Mouse (Mus musculus) CH12.LX (cell line): Measurements from ENCODE around the gene Plbd2. TPM values are rescaled to one million over a fixed set of nuclear protein-coding genes. Genes with fewer than 3 reads are reported as not detected.

ENCODE experiments used
- DNase-seq: peaks from one replicate; pipeline ENCODE4 v3.0.0-alpha.2; 2013; ENCODE audit errors: extremely low read depth
- H3K27ac ChIP-seq: 2 replicates; pipeline ENCODE4 v1.5.1; 2012; ENCODE audit warnings: low read depth, mild to moderate bottlenecking, control low read depth, moderate library complexity; ENCODE audit not compliant: insufficient read depth
- H3K27me3 ChIP-seq: replicated peaks from 2 replicates; pipeline ENCODE3; 2012; ENCODE audit warnings: inconsistent platforms
- H3K36me3 ChIP-seq, 2 experiments: replicated peaks in 1 of 2; 2 replicates each; pipeline versions ENCODE3 to v1.6.1; 2012; ENCODE audit warnings: inconsistent platforms in 1 of 2, low read length in 1 of 2, mild to moderate bottlenecking in 1 of 2, mixed read lengths in 1 of 2, moderate library complexity in 1 of 2; ENCODE audit not compliant: control insufficient read depth in 1 of 2, insufficient read depth in 1 of 2
- H3K4me1 ChIP-seq, 2 experiments: 2 replicates each; pipeline ENCODE4 v1.6.1; 2012; ENCODE audit warnings: inconsistent platforms in 1 of 2, moderate library complexity in 1 of 2; ENCODE audit not compliant: insufficient read depth in 2 of 2, control insufficient read depth in 1 of 2
- H3K4me2 ChIP-seq: 2 replicates; pipeline ENCODE4 v1.6.1; 2012; ENCODE audit warnings: low read depth, mild to moderate bottlenecking, control low read depth; ENCODE audit not compliant: poor library complexity, insufficient read depth, severe bottlenecking
- H3K4me3 ChIP-seq, 3 experiments: fragments of 150-350 bp in 1 of 3; sonication (generic) in 1 of 3; replicated peaks in 1 of 3; 2 replicates each; pipeline versions ENCODE3 to v1.5.1; 2011 to 2012; ENCODE audit warnings: low read depth in 2 of 3, low read length in 2 of 3, mild to moderate bottlenecking in 2 of 3, moderate library complexity in 2 of 3, control low read depth in 1 of 3, improper control_type of control experiment in 1 of 3, inconsistent platforms in 1 of 3, mixed read lengths in 1 of 3; ENCODE audit not compliant: poor library complexity in 1 of 3
- H3K79me2 ChIP-seq: replicated peaks from 2 replicates; pipeline ENCODE4 v1.6.1; 2012; ENCODE audit warnings: mild to moderate bottlenecking, moderate library complexity; ENCODE audit not compliant: control insufficient read depth, poor library complexity, insufficient read depth, severe bottlenecking; ENCODE audit errors: extremely low read depth
- H3K9ac ChIP-seq: 2 replicates; pipeline ENCODE4 v1.6.1; 2012; ENCODE audit warnings: low read depth, mild to moderate bottlenecking, control low read depth, moderate library complexity; ENCODE audit not compliant: insufficient read depth
- H3K9me3 ChIP-seq: replicated peaks from 2 replicates; pipeline ENCODE3; 2012; ENCODE audit warnings: low read length, inconsistent platforms, mixed read lengths
- BHLHE40 ChIP-seq: IDR thresholded peaks from 2 replicates; pipeline ENCODE4 v1.6.1; 2011; ENCODE audit warnings: mild to moderate bottlenecking, low read depth, low read length, improper control_type of control experiment
- CHD1 ChIP-seq: IDR thresholded peaks from 2 replicates; pipeline ENCODE4 v1.6.1; 2012; ENCODE audit warnings: low read depth, low read length, improper control_type of control experiment, inconsistent platforms
- CHD2 ChIP-seq: IDR thresholded peaks from 2 replicates; pipeline ENCODE4 v1.6.1; 2011; ENCODE audit warnings: low read length, improper control_type of control experiment
- EP300 ChIP-seq: IDR thresholded peaks from 2 replicates; pipeline ENCODE4 v1.6.1; 2011; ENCODE audit warnings: low read length, improper control_type of control experiment
- ETS1 ChIP-seq: conservative IDR thresholded peaks from 2 replicates; pipeline ENCODE4 v1.6.1; 2012; ENCODE audit warnings: low read depth, mild to moderate bottlenecking, inconsistent platforms, low read length, improper control_type of control experiment, moderate library complexity
- IRF4 ChIP-seq: IDR thresholded peaks from 2 replicates; pipeline ENCODE4 v1.6.1; 2014; ENCODE audit warnings: low read depth, mild to moderate bottlenecking, inconsistent platforms, low read length, improper control_type of control experiment
- MEF2A ChIP-seq: IDR thresholded peaks from 2 replicates; pipeline ENCODE4 v1.6.1; 2014; ENCODE audit warnings: low read depth, mild to moderate bottlenecking, inconsistent platforms, low read length, improper control_type of control experiment, borderline replicate concordance
- MXI1 ChIP-seq: IDR thresholded peaks from 2 replicates; pipeline ENCODE4 v1.6.1; 2011; ENCODE audit warnings: mild to moderate bottlenecking, low read depth, low read length, improper control_type of control experiment
- MYC ChIP-seq: IDR thresholded peaks from 2 replicates; pipeline ENCODE4 v1.6.1; 2011; ENCODE audit warnings: low read depth, mild to moderate bottlenecking, improper control_type of control experiment, low read length
- PAX5 ChIP-seq: IDR thresholded peaks from 2 replicates; pipeline ENCODE4 v1.6.1; 2012; ENCODE audit warnings: low read length, inconsistent platforms, mixed read lengths
- POLR2A ChIP-seq: IDR thresholded peaks from 2 replicates; pipeline ENCODE4 v1.6.1; 2011; ENCODE audit warnings: low read depth, mild to moderate bottlenecking, improper control_type of control experiment, low read length
- POLR2AphosphoS2 ChIP-seq: IDR thresholded peaks from 2 replicates; pipeline ENCODE4 v1.6.1; 2011; ENCODE audit warnings: low read depth, low read length, improper control_type of control experiment
- RCOR1 ChIP-seq: conservative IDR thresholded peaks from 2 replicates; pipeline ENCODE4 v1.6.1; 2012; ENCODE audit warnings: low read depth, mild to moderate bottlenecking, inconsistent platforms, low read length, improper control_type of control experiment
- SIN3A ChIP-seq: IDR thresholded peaks from 2 replicates; pipeline ENCODE4 v1.6.1; 2012; ENCODE audit warnings: low read length, improper control_type of control experiment, inconsistent platforms
- TBP ChIP-seq: conservative IDR thresholded peaks from 2 replicates; pipeline ENCODE4 v1.6.1; 2011; ENCODE audit warnings: low read depth, low read length, improper control_type of control experiment
- TCF12 ChIP-seq: IDR thresholded peaks from 2 replicates; pipeline ENCODE4 v1.6.1; 2014; ENCODE audit warnings: low read depth, mild to moderate bottlenecking, inconsistent platforms, low read length, improper control_type of control experiment
- ZC3H11A ChIP-seq: IDR thresholded peaks from 2 replicates; pipeline ENCODE4 v1.6.1; 2012; ENCODE audit warnings: low read depth, mild to moderate bottlenecking, inconsistent platforms, low read length, improper control_type of control experiment
- ZNF384 ChIP-seq: IDR thresholded peaks from 2 replicates; pipeline ENCODE4 v1.6.1; 2012; ENCODE audit warnings: low read depth, low read length, improper control_type of control experiment, inconsistent platforms
- dilution Hi-C: fragments of 300-500 bp; cut with MboI; formaldehyde crosslinking; loops from 2 replicates; pipeline ENCODE4 v1.14.3; 2020; ENCODE audit warnings: low sequenced_read_pairs; ENCODE audit not compliant: extremely low pct_unique_long_range_greater_than_20kb, extremely low pct_ligation_motif_present
- in situ Hi-C: fragments of 300-500 bp; cut with MboI; formaldehyde crosslinking; loops from 3 replicates; pipeline ENCODE4 v1.14.3; 2019; ENCODE audit warnings: low sequenced_read_pairs, low pct_ligation_motif_present, low pct_unique_long_range_greater_than_20kb, mixed read lengths
- polyA plus RNA-seq: library from polyadenylated mRNA; unstranded; fragments of >175 nt; gene quantifications from 2 replicates; pipeline ENCODE4 v1.2.1, GENCODE M21; 2012; ENCODE audit warnings: low read depth; ENCODE audit not compliant: insufficient read length
- total RNA-seq, 2 experiments: library from RNA; depleted of rRNA; stranded (reverse); fragments of 300-350 nt in 1 of 2; fragments of >200 nt in 1 of 2; gene quantifications; 2 replicates each; pipeline ENCODE4 v1.2.3; 2012 to 2014

Plbd2 gene
- total and polyA plus RNA-seq, 3 experiments, result 9.0 to 28.8 (median 21.3) TPM

GRCm38 (mm10) chr5:120497071-120497470, 6.4 kb downstream of the Plbd2 start:
- in situ Hi-C loops, result no loop called here
- H3K79me2 ChIP-seq, result peaks cover 7% of the 10 kb centered on the region
- H3K4me3 ChIP-seq, result no peak overlapping the region

GRCm38 (mm10) chr5:120495703-120496226, 7.7 kb downstream of the Plbd2 start:
- Histone ChIP-seq H3K27ac (peak overlapping the region; percentile 39), H3K4me1 (peaks cover 39 to 89% of the 10 kb centered on the region in 2 experiments), H3K79me2 (no peaks in the 10 kb centered on the region; the same call in 1 of the 2 replicates), H3K27me3 (no peaks in the 10 kb centered on the region), H3K4me2 (peak overlapping the region; percentile 32; the same call in 1 of the 2 replicates), H3K36me3 (peaks cover 44 to 74% of the 10 kb centered on the region in 2 experiments), H3K9me3 (peaks cover 3% of the 10 kb centered on the region), H3K9ac (no peak overlapping the region), H3K4me3 (peak overlapping the region in 1 of 3 experiments; percentile 10)
- dilution Hi-C loops, result no loop called here
- TF ChIP-seq EP300, result peak; percentile 67
- peak; percentile 87 for TF ChIP-seq IRF4
- TF ChIP-seq TBP, result no peak
- peak; percentile 22; the same call in 1 of the 2 replicates for TF ChIP-seq POLR2A
- TF ChIP-seq MEF2A, result peak; percentile 65; the same call in 1 of the 2 replicates
- no peak for TF ChIP-seq MYC
- TF ChIP-seq CHD2, result peak; percentile 31; the same call in 1 of the 2 replicates
- TF ChIP-seq TCF12, result peak; percentile 80
- TF ChIP-seq BHLHE40, result peak; percentile 78
- TF ChIP-seq ETS1, result peak; percentile 90
- peak; percentile 43 for DNase-seq
- in situ Hi-C loops, result no loop called here

More at GRCm38 (mm10) chr5:120497071-120497470, 6.4 kb downstream of the Plbd2 start:
- Histone ChIP-seq H3K36me3 (peaks cover 44 to 73% of the 10 kb centered on the region in 2 experiments), H3K4me2 (no peak overlapping the region), H3K9me3 (peaks cover 3% of the 10 kb centered on the region), H3K27me3 (no peaks in the 10 kb centered on the region), H3K4me1 (peaks cover 32 to 87% of the 10 kb centered on the region in 2 experiments), H3K27ac (no peak overlapping the region), H3K9ac (no peak overlapping the region)
- TF ChIP-seq RCOR1 (no peak), POLR2AphosphoS2 (no peak), ZC3H11A (no peak), PAX5 (no peak), SIN3A (no peak), CHD1 (no peak), CHD2 (no peak), MXI1 (no peak), ZNF384 (no peak)
- DNase-seq, result no peak
- dilution Hi-C loops, result no loop called here
